Mouse (Mus musculus): ENCODE data around the gene Rtn4rl2.

The Rtn4rl2 gene

GRCm38 (mm10) chr2:84885084-84886055 is 1.1 kb downstream of the Rtn4rl2 start:
- no peak for DNase-seq (ENCODE audit: low read depth, low spot score)

GRCm38 (mm10) chr2:84884611-84885010 is 1.9 kb downstream of the Rtn4rl2 start:
- no peak for DNase-seq (ENCODE audit: low read depth, low spot score)

GRCm38 (mm10) chr2:84883942-84884341 is 2.6 kb downstream of the Rtn4rl2 start:
- DNase-seq (ENCODE audit: low read depth, low spot score) = no peak

GRCm38 (mm10) chr2:84883530-84883929 is 3.0 kb downstream of the Rtn4rl2 start:
- DNase-seq (ENCODE audit: low read depth, low spot score) = no peak

GRCm38 (mm10) chr2:84883084-84883483 is 3.4 kb downstream of the Rtn4rl2 start:
- peak; percentile 74 for DNase-seq (ENCODE audit: low read depth, low spot score)

GRCm38 (mm10) chr2:84882606-84883005 is 3.9 kb downstream of the Rtn4rl2 start:
- DNase-seq (ENCODE audit: low read depth, low spot score) = no peak

- DNase-seq (ENCODE audit: low read depth, low spot score) = no peak
Measured at GRCm38 (mm10) chr2:84880590-84880989, 5.9 kb downstream of the Rtn4rl2 start.

GRCm38 (mm10) chr2:84875842-84876241 is 10.7 kb downstream of the Rtn4rl2 start:
- DNase-seq (ENCODE audit: low read depth, low spot score) = no peak

GRCm38 (mm10) chr2:84872105-84872716 is 14.3 kb downstream of the Rtn4rl2 start:
- DNase-seq (ENCODE audit: low read depth, low spot score) = no peak

- DNase-seq (ENCODE audit: low read depth, low spot score) = no peak
Measured at GRCm38 (mm10) chr2:84870623-84871160, 15.8 kb downstream of the Rtn4rl2 start.

- DNase-seq (ENCODE audit: low read depth, low spot score) = no peak
Measured at GRCm38 (mm10) chr2:84868977-84869376, 17.5 kb downstream of the Rtn4rl2 start.

GRCm38 (mm10) chr2:84868521-84868943 is 18.0 kb downstream of the Rtn4rl2 start:
- DNase-seq (ENCODE audit: low read depth, low spot score) = peak; percentile 86

GRCm38 (mm10) chr2:84865616-84866571 is 20.6 kb downstream of the Rtn4rl2 start:
- no peak for DNase-seq (ENCODE audit: low read depth, low spot score)

GRCm38 (mm10) chr2:84862231-84862630 is 24.3 kb downstream of the Rtn4rl2 start:
- no peak for DNase-seq (ENCODE audit: low read depth, low spot score)

- DNase-seq (ENCODE audit: low read depth, low spot score) = no peak
Measured at GRCm38 (mm10) chr2:84861430-84861829, 25.1 kb downstream of the Rtn4rl2 start.

- no peak for DNase-seq (ENCODE audit: low read depth, low spot score)
Measured at GRCm38 (mm10) chr2:84859991-84860780, 26.3 kb downstream of the Rtn4rl2 start.

- no peak for DNase-seq (ENCODE audit: low read depth, low spot score)
Measured at GRCm38 (mm10) chr2:84858551-84858950, 28.0 kb downstream of the Rtn4rl2 start.

- no peak for DNase-seq (ENCODE audit: low read depth, low spot score)
Measured at GRCm38 (mm10) chr2:84855732-84856131, 30.8 kb downstream of the Rtn4rl2 start.

GRCm38 (mm10) chr2:84851130-84852040 is 35.1 kb downstream of the Rtn4rl2 start:
- DNase-seq (ENCODE audit: low read depth, low spot score) = no peak

Data from retina, postnatal 7 days (tissue).